Mouse (Mus musculus): Measurements from ENCODE around the gene Zfp36.

Zfp36 gene

GRCm38 (mm10) chr7:28384162-28384561 is 4.1 kb upstream of the Zfp36 start:
- DNase-seq (ENCODE audit: low read depth, low spot score), result no peak

DNA sequence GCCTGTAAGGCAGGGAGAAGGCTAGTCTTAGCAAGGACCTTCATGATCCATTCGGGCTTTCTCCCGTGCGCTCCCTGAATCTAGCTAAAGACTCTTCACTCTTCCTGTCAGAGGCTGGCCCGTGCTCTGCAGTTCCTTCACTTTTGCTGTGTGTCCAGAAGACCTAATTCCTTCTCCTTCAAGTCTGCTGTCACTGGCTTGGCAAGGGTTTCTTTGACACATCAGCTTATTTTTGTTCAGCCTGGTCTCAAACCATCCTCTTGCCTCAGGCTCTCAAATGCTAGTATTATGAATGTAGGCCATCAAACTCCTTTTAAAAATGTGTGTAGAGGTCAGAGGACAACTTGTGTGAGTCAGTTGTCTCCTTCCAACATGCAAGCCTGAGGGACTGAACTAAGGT is 3.6 kb upstream of the Zfp36 start:
- no peak for DNase-seq (ENCODE audit: low read depth, low spot score)

GRCm38 (mm10) chr7:28382981-28383396 is 2.9 kb upstream of the Zfp36 start:
- no peak for DNase-seq (ENCODE audit: low read depth, low spot score)

DNA sequence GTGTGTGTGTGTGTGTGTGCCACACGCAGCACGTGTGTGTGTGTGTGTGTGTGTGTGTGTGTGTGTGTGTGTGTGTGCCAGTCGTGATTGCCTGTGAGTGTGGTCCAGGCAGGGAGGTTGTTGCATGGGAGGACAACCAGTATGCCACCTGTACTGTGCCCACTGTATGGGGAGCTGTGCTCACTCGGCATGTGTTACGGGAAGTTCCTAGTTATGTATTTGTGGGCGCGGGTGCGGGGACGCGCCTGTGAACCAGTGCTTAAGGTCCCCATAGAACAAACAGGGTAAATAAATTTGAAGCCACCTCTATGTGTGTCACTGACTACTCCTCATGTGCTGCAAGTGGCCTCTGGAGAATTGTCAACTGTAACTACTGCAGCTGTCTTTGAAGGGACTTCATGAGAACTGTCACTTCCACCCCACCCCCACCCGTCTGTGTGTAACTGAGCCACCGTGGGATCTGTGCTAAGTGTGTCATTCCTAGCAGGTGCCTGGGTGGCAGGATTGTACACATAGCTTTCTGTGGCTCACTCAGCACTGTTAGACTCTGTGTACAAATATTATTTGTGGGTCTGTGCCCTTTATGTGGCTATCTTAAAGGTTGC is 2.4 kb upstream of the Zfp36 start:
- no peak for DNase-seq (ENCODE audit: low read depth, low spot score)

GRCm38 (mm10) chr7:28381938-28382337 is 1.9 kb upstream of the Zfp36 start:
- no peak for DNase-seq (ENCODE audit: low read depth, low spot score)

DNA sequence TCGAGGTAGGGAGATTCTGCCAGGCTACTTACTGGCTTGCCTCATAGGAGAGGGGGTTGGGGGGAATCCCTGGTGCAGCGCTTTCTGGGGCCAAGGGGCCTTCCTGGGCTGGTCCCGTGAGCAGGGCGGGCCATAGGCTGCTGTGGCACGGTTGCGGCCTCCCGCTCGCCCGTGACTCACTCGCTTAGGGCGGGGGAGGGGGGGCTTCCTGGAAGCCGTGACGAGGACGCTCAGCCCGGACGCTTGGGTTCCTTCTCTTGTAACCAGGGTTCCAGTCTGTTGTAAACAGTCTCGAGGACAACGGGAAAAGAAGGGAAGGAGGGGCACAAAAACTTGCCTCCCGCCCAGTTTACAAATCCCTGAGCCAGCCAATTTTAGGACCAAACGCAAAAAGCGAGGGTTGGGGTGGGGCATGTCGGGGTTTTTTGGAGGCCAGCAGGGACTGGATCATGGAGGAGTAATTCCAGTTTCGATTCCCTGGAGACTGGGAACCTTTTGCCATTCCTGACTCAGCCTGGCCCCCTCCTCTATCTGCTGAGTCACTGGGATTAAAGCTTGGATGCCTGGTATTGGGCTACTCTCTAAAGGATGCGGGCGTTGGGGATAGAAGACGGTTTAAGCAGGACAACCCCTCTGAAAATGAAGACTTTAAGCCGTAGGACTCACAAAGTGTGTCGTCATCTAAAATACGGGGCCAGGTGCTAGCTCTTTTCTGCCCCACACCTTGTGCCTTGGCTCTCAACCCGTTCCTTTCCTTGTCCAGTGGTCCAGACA is 1.2 kb upstream of the Zfp36 start:
- DNase-seq (ENCODE audit: low read depth, low spot score), result no peak

- no peak for DNase-seq (ENCODE audit: low read depth, low spot score)
Measured at GRCm38 (mm10) chr7:28378769-28379651, 1.0 kb downstream of the Zfp36 start.

DNA sequence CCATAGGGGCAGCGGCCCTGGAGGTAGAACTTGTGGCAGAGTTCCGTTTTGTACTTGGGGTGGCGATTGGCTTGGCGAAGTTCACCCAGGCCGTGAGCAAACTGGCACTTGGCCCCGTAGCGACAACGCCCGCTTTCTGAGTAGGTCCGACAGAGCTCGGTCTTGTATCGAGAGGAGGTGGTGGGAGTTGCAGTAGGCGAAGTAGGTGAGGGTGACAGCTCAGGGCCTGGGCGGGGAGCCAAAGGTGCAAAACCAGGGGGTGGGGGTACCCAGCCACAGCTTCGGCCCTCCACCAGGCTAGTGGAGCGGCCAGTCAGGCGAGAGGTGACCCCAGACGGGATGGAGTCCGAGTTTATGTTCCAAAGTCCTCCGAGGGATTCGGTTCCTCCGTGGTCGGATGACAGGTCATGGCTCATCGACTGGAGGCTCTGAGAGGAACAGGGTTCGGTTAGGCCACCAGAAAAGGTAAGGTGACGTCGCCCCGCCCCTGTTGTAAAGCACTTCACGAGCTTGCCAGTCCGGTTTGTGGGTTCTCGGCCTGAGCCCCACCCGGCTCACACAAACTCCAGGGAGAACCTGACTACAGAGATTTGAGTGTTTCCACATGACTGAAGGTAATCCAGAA is 1.9 kb downstream of the Zfp36 start:
- no peak for DNase-seq (ENCODE audit: low read depth, low spot score)

DNA sequence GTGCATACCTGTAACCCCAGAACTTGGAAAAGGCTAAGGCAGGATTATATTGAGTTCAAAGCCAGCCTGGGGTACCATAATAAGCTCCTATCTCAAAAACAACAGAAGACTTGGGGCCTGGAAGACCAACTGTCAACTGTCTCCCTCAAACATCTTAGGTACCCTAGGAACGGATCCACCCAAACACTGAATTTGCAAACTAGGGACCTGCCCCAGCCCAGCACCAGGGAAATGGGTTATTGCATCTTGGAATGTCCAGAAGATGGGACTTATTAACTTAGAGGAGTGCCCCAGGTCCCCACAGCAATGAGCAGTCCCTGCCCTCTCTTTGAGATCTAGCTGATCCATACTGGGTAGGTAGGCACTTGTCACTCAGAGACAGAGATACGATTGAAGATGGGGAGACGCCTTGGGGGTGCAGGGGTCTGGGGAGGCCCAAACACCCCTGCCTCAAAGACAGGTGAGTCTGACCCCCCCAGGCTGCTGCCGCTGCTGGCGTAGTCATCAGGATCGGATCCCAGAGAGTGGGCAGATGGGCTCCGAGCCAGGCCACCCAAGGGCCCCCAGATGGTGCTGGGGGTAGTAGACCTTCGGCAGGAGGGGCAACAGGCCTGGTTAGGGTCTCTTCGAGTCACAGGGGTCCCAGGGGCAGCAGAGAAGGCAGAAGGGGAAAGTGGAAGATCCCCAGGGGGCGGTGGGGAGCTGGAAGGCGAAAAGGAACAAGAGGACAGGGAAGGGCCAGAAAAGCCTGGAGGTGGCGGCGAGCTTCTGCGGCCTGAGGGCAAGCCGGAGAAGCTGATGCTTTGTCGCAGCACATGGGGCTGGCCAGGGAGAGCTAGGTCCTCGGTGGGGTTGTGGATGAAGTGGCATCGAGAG is 2.6 kb downstream of the Zfp36 start:
- DNase-seq (ENCODE audit: low read depth, low spot score), result no peak

DNA sequence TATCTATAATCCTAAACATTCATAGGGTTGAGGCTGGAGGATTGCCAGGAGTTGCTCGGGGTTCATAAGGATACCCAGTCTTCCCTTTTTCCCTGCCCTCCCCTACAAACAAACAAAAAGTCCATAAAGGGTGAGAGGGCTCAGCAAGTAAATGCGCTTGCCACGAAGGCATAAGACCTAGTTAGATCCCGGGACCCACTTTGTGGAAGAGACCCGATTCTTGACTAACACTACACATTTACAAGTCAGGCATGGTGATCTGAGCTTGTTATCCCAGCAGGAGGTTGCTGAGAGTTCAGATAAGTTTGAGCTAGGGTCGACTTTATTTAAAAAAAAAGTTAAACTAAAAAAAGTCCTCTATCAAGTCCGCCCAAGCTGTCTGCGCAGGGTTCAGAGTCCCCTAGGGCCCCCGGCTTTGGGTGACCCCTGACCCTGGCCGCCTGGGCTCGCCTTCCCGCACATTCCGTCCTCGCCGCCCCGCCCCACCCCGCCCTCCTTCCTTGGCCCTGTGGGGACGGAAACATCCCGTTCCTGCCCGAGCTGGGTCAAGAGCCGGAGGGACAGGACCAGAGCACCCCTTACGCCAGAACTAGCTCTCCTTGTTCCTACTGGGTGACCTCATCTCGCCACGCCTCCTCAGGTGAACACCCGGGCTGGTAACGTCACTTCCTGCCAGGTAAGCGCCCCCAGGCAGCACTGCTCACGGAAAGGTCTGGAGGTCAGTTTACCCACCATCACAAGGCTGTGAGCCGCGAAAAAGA is 3.9 kb downstream of the Zfp36 start:
- DNase-seq (ENCODE audit: low read depth, low spot score), result no peak

DNA sequence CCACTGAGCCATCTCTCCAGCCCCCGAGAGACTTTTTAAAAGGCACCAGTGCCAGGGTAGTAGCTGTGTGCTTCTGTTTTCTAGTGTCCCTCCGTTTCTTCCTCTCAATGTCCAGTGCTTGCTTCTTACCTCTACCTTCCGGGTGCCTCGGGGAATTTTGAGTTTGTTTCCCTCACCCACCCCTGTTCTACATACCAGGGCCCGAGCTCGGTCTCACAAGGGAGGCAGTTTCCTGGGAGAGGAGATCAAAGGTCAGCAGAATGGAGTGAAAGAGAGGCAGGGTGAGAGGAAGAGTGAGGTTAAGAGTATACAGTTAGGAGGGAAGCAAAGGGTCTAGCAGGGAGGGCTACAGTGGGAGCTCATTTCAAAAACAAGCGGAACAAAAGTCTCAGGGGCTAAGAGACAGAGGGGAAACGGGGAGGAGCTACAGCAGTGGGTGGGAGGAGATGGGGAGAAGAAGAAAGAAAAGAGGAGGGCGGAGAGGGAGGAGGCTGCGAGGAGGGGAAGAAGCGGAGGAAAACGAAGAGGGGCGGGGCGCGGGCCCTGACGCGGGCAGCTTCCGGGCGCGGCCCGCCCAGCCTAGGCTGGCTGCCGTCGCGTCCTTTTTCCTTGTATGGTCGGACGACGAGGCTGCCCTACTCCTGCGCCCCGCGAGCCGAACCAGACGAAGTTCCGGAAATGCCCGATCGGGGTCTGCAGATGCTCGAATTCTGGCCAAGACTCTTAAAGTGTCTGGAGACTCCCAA is 4.7 kb downstream of the Zfp36 start:
- DNase-seq (ENCODE audit: low read depth, low spot score), result peak; percentile 65

GRCm38 (mm10) chr7:28374647-28375046 is 5.4 kb downstream of the Zfp36 start:
- DNase-seq (ENCODE audit: low read depth, low spot score), result no peak

DNA sequence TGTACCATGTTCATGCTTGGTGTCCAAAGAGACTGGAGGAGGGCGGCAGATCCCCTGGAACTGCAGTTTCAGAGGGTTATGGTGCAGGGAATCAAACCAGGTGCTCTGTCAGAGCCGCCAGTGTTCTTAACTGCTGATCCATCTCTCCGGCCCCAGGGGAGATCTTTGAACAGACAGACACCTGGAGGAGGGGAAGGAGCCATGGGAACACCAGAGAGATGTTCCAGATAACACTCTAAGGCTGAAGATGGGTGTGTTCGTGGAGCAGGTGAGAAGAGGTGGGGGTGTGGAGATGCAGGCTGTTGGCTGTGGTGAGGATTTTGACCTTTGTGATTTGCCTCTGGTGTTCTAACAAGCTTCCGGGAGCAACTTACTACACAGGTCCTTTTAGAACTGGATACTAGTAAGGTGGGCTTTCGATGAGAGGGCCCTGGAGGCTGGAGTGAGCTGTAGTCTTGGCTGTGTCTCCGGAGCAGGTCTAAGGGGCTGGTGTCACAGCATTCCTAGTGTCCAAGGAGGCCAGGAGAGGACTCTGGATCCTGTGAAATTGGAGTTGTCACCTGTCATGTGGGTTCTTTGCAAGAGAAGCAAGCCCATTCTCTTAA is 6.1 kb downstream of the Zfp36 start:
- DNase-seq (ENCODE audit: low read depth, low spot score), result no peak

- peak; percentile 79 for DNase-seq (ENCODE audit: low read depth, low spot score)
Measured at GRCm38 (mm10) chr7:28373131-28373581, 6.9 kb downstream of the Zfp36 start.

- DNase-seq (ENCODE audit: low read depth, low spot score), result peak; percentile 93
Measured at GRCm38 (mm10) chr7:28372251-28373108, 7.6 kb downstream of the Zfp36 start, which contains the start of gene Plekhg2. TSS of gene Plekhg2 (minus strand) at chr7:28372599.

GRCm38 (mm10) chr7:28371514-28371989 is 8.5 kb downstream of the Zfp36 start:
- DNase-seq (ENCODE audit: low read depth, low spot score), result no peak

GRCm38 (mm10) chr7:28370977-28371513 is 9.0 kb downstream of the Zfp36 start:
- no peak for DNase-seq (ENCODE audit: low read depth, low spot score)

Data from brain, embryonic 18.5 days (tissue).